Mouse (Mus musculus) embryonic fibroblast, embryonic 13.5 days (primary cell): ENCODE measurements around the gene Il24. TPM values are rescaled to one million over a fixed set of nuclear protein-coding genes. Genes with fewer than 3 reads are reported as not detected.

Experiments used
- H3K27ac ChIP-seq: 2 replicates; pipeline ENCODE4 v1.5.1; 2012; ENCODE audit warnings: low read length, control low read depth, inconsistent platforms; ENCODE audit not compliant: insufficient read depth
- H3K4me1 ChIP-seq: 2 replicates; pipeline ENCODE4 v1.6.1; 2011; ENCODE audit warnings: low read length; ENCODE audit not compliant: control insufficient read depth, insufficient read depth
- H3K4me3 ChIP-seq: 2 replicates; pipeline ENCODE4 v1.5.1; 2011; ENCODE audit warnings: mild to moderate bottlenecking, control low read depth, low read length; ENCODE audit not compliant: insufficient read depth
- CTCF ChIP-seq: IDR thresholded peaks from 2 replicates; pipeline ENCODE4 v1.5.1; 2011; ENCODE audit warnings: mild to moderate bottlenecking, control low read depth, low read length, moderate library complexity, borderline replicate concordance; ENCODE audit not compliant: insufficient read depth
- POLR2A ChIP-seq: IDR thresholded peaks from 2 replicates; pipeline ENCODE4 v1.6.1; 2011; ENCODE audit warnings: low read depth, mild to moderate bottlenecking, control low read depth, low read length, moderate library complexity
- polyA plus RNA-seq: library from polyadenylated mRNA; stranded (reverse); fragments of >200 nt; gene quantifications from 2 replicates; pipeline ENCODE4 v1.2.4, GENCODE M21; 2011; ENCODE audit warnings: low read depth; ENCODE audit not compliant: missing spikeins, insufficient read length

Gene Il24
- polyA plus RNA-seq, 1 experiment = not detected

- Histone ChIP-seq H3K4me1 (no peaks in the 10 kb centered on the region), H3K4me3 (no peak overlapping the region), H3K27ac (no peak overlapping the region)
- TF ChIP-seq CTCF (no peak), POLR2A (no peak)
Observed at GRCm38 (mm10) chr1:130855723-130856122, 31.5 kb downstream of the Il24 start.

GRCm38 (mm10) chr1:130854819-130855218 is 32.4 kb downstream of the Il24 start:
- no peak overlapping the region for H3K27ac ChIP-seq
- no peak for TF ChIP-seq CTCF
- no peak for TF ChIP-seq POLR2A
- no peaks in the 10 kb centered on the region for H3K4me1 ChIP-seq
- no peak overlapping the region for H3K4me3 ChIP-seq

- TF ChIP-seq POLR2A = no peak
- TF ChIP-seq CTCF = no peak
- Histone ChIP-seq H3K27ac (no peak overlapping the region), H3K4me1 (no peaks in the 10 kb centered on the region), H3K4me3 (no peak overlapping the region)
Observed at GRCm38 (mm10) chr1:130850405-130850804, 36.8 kb downstream of the Il24 start.

- no peak for TF ChIP-seq CTCF
- no peak for TF ChIP-seq POLR2A
- no peak overlapping the region for H3K4me3 ChIP-seq
- no peak overlapping the region for H3K27ac ChIP-seq
- no peaks in the 10 kb centered on the region for H3K4me1 ChIP-seq
Observed at GRCm38 (mm10) chr1:130849530-130850214, 37.6 kb downstream of the Il24 start.

GRCm38 (mm10) chr1:130844516-130844915 is 42.7 kb downstream of the Il24 start:
- Histone ChIP-seq H3K4me1 (no peaks in the 10 kb centered on the region), H3K4me3 (no peak overlapping the region), H3K27ac (no peak overlapping the region)
- TF ChIP-seq POLR2A (no peak), CTCF (no peak)

- Histone ChIP-seq H3K27ac (no peak overlapping the region), H3K4me1 (no peaks in the 10 kb centered on the region), H3K4me3 (no peak overlapping the region)
- no peak for TF ChIP-seq POLR2A
- TF ChIP-seq CTCF = no peak
Observed at GRCm38 (mm10) chr1:130841621-130842020, 45.6 kb downstream of the Il24 start.

- Histone ChIP-seq H3K4me1 (no peaks in the 10 kb centered on the region), H3K27ac (no peak overlapping the region), H3K4me3 (no peak overlapping the region)
- no peak for TF ChIP-seq CTCF
- no peak for TF ChIP-seq POLR2A
Observed at GRCm38 (mm10) chr1:130840599-130841379, 46.5 kb downstream of the Il24 start.

GRCm38 (mm10) chr1:130838288-130838687 is 49.0 kb downstream of the Il24 start:
- H3K27ac ChIP-seq = no peak overlapping the region
- TF ChIP-seq POLR2A = no peak
- TF ChIP-seq CTCF = no peak
- no peaks in the 10 kb centered on the region for H3K4me1 ChIP-seq
- H3K4me3 ChIP-seq = no peak overlapping the region

- Histone ChIP-seq H3K4me3 (no peak overlapping the region), H3K27ac (no peak overlapping the region), H3K4me1 (no peaks in the 10 kb centered on the region)
- TF ChIP-seq CTCF (no peak), POLR2A (no peak)
Observed at GRCm38 (mm10) chr1:130835161-130835936, 51.9 kb downstream of the Il24 start.

- Histone ChIP-seq H3K27ac (no peak overlapping the region), H3K4me3 (no peak overlapping the region), H3K4me1 (no peaks in the 10 kb centered on the region)
- no peak for TF ChIP-seq CTCF
- TF ChIP-seq POLR2A = no peak
Observed at GRCm38 (mm10) chr1:130832230-130833149, 54.8 kb downstream of the Il24 start.

Other genes with a start within 250 kb of the Il24 start
- gene C4bp, start 225.8 kb downstream of the Il24 start, polyA plus RNA-seq = 0.73 TPM in 1 of 2 replicates, not detected in the other
- not detected in 2 replicates for gene Gm29427, start 171.7 kb downstream of the Il24 start, polyA plus RNA-seq
- gene Yod1, start 170.1 kb downstream of the Il24 start, polyA plus RNA-seq = 4.9 and 6.5 TPM in 2 replicates
- gene Pfkfb2, start 158.2 kb downstream of the Il24 start, polyA plus RNA-seq = 12.7 and 16.1 TPM in 2 replicates
- 0.75 and 1.8 TPM in 2 replicates for gene AA986860, start 155.5 kb downstream of the Il24 start, polyA plus RNA-seq
- gene Fcamr, start 86.6 kb downstream of the Il24 start, polyA plus RNA-seq = not detected in 2 replicates
- gene Pigr, start 60.8 kb downstream of the Il24 start, polyA plus RNA-seq = not detected in 2 replicates
- not detected in 2 replicates for gene Fcmr, start 21.8 kb downstream of the Il24 start, polyA plus RNA-seq
- gene Il20, start 24.0 kb upstream of the Il24 start, polyA plus RNA-seq = not detected in 2 replicates
- gene Il19, start 52.7 kb upstream of the Il24 start, polyA plus RNA-seq = not detected in 2 replicates
- not detected in 2 replicates for gene Il10, start 132.4 kb upstream of the Il24 start, polyA plus RNA-seq
- gene Mapkapk2, start 210.4 kb upstream of the Il24 start, polyA plus RNA-seq = 111 and 124 TPM in 2 replicates